Mouse (Mus musculus): ENCODE data around the gene Cdc7. TPM values are rescaled to one million over a fixed set of nuclear protein-coding genes. Genes with fewer than 3 reads are reported as not detected.
"Not testable (repeated sequence)": the region's sequence is repeated elsewhere in the genome, so short reads cannot be mapped to it uniquely, and the experiment has no call there.

Gene Cdc7
- 1 to 10 TPM; 1.6 to 2.0 TPM for total RNA-seq (2021)
- long read RNA-seq, experiment 1, partial matches to known transcripts, result 0 of 4 reads
- long read RNA-seq, experiment 1, other reads (novel, unspliced or antisense), result 2 of 4 reads
- long read RNA-seq, experiment 2, partial matches to known transcripts, result 0 of 3 reads
- long read RNA-seq, experiment 2, other reads (novel, unspliced or antisense), result 1 of 3 reads

DNA sequence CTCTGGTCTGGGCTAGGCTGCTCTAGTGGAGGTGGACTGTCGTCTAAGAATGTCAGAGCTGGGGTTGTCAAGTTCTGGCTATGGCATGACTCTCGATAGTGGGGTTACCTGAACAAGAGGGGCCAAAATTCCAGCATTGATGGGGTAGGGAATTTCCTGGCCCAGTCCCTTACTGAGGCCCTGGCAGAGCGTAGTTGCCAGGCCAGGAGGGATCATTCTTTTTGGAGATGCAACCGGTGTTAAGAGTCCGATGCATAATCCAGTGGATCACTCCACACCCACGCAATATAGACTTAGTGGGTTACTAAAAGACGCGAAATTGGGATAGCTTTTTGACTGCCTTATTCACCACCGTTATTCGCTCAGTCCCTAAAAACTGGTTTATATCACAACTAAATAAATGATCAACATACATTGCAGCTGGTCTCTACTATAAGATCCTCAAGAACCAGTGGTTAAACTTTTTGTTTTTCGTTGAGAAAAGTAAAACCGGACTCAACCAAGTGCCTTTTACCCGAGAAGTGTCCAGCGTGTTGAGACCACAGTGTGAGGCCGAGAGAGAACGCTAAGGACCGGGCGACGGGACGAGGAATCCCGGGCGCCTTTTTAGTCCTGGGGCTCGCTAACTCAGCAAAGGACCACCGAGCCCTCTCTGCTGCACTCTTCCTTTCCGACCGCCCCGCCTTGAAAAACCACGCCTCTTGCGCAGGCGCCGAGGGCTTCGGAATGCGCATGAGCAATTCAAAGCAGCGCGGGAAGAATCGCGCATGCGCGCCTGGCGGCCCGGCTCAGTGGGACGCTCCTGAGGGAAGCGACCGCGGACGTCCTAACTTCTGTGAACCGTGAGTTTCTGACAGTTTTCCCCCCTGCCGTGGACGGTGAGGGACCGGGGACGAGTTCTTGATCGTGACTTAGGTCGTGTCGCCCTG lies at the start of gene Cdc7:
TSS of gene Cdc7 (plus strand) at position 739 of the 929 bp plus-strand sequence.
- peak; percentile 95 to 96 for DNase-seq
- intact Hi-C loops (cut with DNase I), result no loop called here

GRCm38 (mm10) chr5:106919315-106919714 lies 44.8 kb upstream of the Cdc7 start:
- intact Hi-C loops (cut with DNase I), result no loop called here
- DNase-seq, result no peak

GRCm38 (mm10) chr5:106925488-106926368 lies 38.4 kb upstream of the Cdc7 start, which contains the start of gene Hfm1:
Gene Hfm1 (minus strand): TSS chr5:106926321.
- DNase-seq, result peak; percentile 37 to 61
- intact Hi-C loops (cut with DNase I), result no loop called here

- intact Hi-C loops (cut with DNase I), result no loop called here
- no peak for DNase-seq
Observed at GRCm38 (mm10) chr5:106926369-106926686, 37.8 kb upstream of the Cdc7 start.

DNA sequence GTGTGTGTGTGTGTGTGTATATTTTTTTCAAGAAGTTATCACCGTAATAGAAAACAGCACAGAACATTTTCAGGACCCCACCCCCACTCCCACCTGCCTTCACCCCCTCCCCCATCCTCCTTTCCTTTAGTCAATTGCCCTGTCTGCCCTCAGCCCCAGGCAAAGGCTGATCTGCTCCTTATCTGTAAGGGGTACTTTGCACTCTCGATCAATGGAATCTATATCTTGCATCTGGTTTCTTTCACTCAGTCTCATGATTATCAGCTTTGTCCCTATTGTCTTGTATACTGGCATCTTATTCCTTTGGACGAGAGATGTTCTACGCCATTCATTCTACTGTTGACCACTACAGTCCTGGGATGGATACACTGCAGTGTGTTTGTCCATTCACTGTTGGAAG lies 36.1 kb upstream of the Cdc7 start:
- no peak for DNase-seq
- intact Hi-C loops (cut with DNase I), result no loop called here

DNA sequence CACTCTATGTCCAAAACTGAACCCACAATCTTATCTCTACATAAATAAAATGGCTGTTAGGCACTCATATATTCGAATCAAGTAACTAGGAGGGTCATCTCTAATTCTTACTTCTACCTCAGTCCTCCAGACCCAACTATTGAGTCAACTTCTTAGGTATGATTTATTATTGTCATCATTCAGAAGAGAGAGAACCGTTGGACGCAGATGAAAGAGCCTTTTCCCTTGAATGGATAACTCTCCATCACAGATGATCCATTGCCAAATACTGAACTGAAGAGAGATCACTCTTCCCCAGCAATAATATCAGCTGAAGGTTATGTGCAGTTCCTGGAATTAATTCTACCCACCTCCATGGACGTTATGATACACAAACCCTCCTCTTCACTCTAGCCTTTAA lies 17.8 kb upstream of the Cdc7 start:
- no peak for DNase-seq
- intact Hi-C loops (cut with DNase I), result no loop called here

GRCm38 (mm10) chr5:106948683-106949082 lies 15.4 kb upstream of the Cdc7 start:
- intact Hi-C loops (cut with DNase I), result no loop called here
- DNase-seq, result no peak

GRCm38 (mm10) chr5:106956467-106956866 lies 7.7 kb upstream of the Cdc7 start:
- peak; percentile 4 to 34 for DNase-seq
- intact Hi-C loops (cut with DNase I), result no loop called here

- DNase-seq, result peak in 1 of 2 experiments; percentile 16
Observed at GRCm38 (mm10) chr5:106959031-106959430, 5.1 kb upstream of the Cdc7 start.

GRCm38 (mm10) chr5:106960451-106960850 lies 3.7 kb upstream of the Cdc7 start:
- DNase-seq, result no peak
- intact Hi-C loops (cut with DNase I), result no loop called here

More at GRCm38 (mm10) chr5:106959031-106959430, 5.1 kb upstream of the Cdc7 start:
- intact Hi-C loops (cut with DNase I), result no loop called here

DNA sequence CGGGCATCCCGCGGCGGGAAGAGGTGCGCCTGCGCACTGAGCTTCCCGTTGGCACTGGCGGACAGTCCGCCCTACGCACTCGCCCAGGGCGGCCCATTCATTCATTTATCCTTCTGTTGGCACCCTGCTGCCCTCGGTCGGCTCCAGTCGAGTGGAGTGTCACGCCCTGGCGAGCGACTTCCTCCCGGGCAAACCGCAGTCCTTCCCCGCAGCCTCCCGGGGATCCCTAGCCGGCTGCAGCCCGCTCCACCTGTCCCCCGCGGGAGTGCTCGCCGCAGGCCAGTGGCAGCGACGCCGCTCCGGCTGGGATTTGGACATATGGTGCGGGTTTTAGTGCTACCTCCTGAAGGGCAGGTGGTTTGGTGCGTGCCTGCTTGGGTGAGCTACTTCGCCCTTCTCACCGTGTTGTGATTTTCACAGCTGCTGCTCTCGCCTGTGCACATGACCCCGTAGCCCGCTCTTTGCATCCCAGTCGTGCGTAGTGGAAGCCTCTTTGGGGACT lies 442 bp downstream of the Cdc7 start:
- intact Hi-C loops (cut with DNase I), result no loop called here
- no peak for DNase-seq

DNA sequence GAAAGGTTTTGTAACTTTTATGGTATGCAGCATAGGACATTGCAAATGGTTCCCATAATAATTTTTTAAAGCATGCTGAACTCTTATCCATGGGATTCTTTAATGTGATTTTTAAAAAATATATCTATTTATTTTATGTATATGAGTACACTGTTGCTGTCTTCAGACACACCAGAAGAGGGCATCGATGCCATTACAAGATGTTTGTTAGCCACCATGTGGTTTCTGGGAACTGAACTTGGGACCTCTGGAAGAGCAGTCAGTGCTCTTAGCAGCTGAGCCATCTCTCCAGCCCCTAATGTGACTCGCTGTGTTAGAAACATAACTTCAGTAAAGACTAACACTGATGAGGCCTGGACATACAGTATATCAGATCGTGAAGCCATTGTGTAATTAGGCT lies 2.3 kb downstream of the Cdc7 start:
- no peak for DNase-seq
- intact Hi-C loops (cut with DNase I), result no loop called here

DNA sequence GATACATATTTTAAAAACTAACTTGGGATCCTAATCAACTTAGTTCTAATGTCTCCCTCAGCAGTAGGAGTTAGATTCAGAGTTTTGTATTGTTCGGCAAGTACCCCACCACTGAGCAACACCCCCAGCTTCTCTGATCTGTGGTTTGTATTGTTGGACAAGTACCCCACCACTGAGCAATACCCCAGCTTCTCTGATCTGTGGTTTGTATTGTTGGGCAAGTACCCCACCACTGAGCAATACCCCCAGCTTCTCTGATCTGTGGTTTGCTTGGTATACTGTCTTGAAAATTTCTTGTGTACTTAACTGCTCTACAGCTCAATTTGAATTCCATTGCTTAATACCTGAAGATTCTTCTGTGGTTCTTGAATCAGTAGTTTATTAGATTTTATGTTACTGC lies 3.5 kb downstream of the Cdc7 start:
- DNase-seq, result no peak
- intact Hi-C loops (cut with DNase I), result no loop called here

DNA sequence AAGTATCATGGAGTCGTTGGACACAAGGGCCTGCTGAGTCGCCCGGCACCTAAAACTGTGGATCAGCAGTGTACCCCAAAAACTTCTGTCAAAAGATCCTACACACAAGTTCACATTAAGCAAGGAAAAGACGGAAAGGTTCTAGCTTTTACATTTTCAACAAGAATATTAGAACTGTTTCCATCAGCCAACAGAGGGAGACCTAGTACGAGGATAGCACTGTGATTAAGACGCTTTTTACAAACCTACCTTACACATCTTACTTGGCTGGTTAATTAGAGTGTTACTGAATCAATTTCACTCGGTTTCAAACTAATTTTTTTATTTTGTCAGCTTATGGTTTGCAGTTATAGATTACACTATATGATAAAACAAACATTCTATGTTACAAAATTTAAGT lies 9.8 kb downstream of the Cdc7 start:
- intact Hi-C loops (cut with DNase I), result no loop called here
- DNase-seq, result no peak

DNA sequence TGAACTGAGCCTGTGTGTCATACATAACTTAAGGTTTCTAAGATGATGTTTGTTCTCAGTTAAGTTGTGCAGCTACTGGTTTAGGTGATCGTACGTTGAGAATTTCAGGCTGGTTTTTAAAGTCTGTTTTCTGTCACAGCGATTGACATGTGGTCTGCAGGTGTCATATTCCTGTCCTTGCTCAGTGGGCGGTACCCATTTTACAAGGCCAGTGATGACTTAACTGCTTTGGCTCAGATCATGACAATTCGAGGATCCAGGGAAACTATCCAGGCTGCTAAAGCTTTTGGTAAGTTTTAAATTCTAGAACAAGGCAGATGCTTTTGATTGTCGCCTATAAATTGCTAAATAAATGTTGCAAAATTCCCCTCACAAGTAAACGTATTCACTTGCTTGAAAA lies 15.0 kb downstream of the Cdc7 start:
- intact Hi-C loops (cut with DNase I), result no loop called here
- no peak for DNase-seq

- intact Hi-C loops (cut with DNase I), result no loop called here
- no peak for DNase-seq
Observed at GRCm38 (mm10) chr5:106982298-106982952, 18.3 kb downstream of the Cdc7 start.

GRCm38 (mm10) chr5:106984934-106985333 lies 20.8 kb downstream of the Cdc7 start:
- DNase-seq; intact Hi-C loops (cut with DNase I): not testable (repeated sequence)

DNA sequence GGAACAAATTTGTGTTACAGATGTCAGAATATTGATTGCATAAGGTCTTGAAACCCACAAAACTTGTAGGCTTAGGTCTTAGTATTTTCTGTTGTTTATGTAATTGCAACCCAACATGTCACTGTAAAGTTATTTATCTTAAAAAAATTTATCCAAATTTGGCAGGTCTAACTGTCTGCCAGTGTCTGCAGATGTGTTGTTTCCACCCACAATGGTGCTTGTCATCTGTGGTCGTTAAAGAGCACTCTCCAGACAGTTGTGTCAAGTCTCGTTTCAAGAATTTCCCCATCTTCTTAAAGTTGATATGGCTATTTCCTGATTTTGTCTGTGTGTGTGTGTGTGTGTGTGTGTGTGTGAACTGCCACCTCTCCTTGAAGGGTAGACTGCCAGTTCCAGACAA lies 21.5 kb downstream of the Cdc7 start:
- DNase-seq, result no peak
- intact Hi-C loops (cut with DNase I), result no loop called here

DNA sequence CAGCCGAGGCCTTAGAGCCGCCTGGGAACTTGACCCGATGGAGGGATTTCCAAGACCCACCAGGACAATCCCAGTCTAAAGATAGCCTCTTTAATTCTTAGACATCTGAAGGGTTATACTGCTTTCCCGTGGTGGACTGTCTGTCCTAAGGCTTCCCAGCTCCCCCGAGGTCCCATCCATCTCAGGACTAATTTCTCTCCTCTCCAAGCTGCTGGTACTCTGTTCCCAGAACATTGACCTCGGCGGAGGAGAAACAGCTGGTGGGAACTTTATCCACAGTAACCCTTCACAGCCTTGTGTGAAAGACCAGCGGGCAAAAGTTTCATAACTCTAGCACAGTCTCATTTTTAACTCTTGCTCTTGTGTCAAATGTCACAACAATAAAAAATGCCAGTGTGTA lies 25.1 kb downstream of the Cdc7 start:
- intact Hi-C loops (cut with DNase I), result no loop called here
- peak; percentile 44 to 53 for DNase-seq

- DNase-seq, result no peak
Observed at GRCm38 (mm10) chr5:106989786-106990185, 25.7 kb downstream of the Cdc7 start.

More at GRCm38 (mm10) chr5:106989786-106990185, 25.7 kb downstream of the Cdc7 start:
- intact Hi-C loops (cut with DNase I), result loop anchor here (1.0 to 5.0 kb wide), 3 partner anchors 131 to 331 kb away; no protein-coding TSS in a partner anchor

All from heart, postnatal 14 days (tissue).